Mouse (Mus musculus) CH12.LX (cell line): ENCODE data around the gene Slco2b1. TPM values are rescaled to one million over a fixed set of nuclear protein-coding genes. Genes with fewer than 3 reads are reported as not detected.

Source experiments
- DNase-seq: peaks from one replicate; pipeline ENCODE4 v3.0.0-alpha.2; 2013; ENCODE audit errors: extremely low read depth
- H3K27ac ChIP-seq: 2 replicates; pipeline ENCODE4 v1.5.1; 2012; ENCODE audit warnings: low read depth, mild to moderate bottlenecking, control low read depth, moderate library complexity; ENCODE audit not compliant: insufficient read depth
- H3K27me3 ChIP-seq: replicated peaks from 2 replicates; pipeline ENCODE3; 2012; ENCODE audit warnings: inconsistent platforms
- H3K36me3 ChIP-seq, 2 experiments: replicated peaks in 1 of 2; 2 replicates each; pipeline versions ENCODE3 to v1.6.1; 2012; ENCODE audit warnings: inconsistent platforms in 1 of 2, low read length in 1 of 2, mild to moderate bottlenecking in 1 of 2, mixed read lengths in 1 of 2, moderate library complexity in 1 of 2; ENCODE audit not compliant: control insufficient read depth in 1 of 2, insufficient read depth in 1 of 2
- H3K4me1 ChIP-seq, 2 experiments: 2 replicates each; pipeline ENCODE4 v1.6.1; 2012; ENCODE audit warnings: inconsistent platforms in 1 of 2, moderate library complexity in 1 of 2; ENCODE audit not compliant: insufficient read depth in 2 of 2, control insufficient read depth in 1 of 2
- H3K4me2 ChIP-seq: 2 replicates; pipeline ENCODE4 v1.6.1; 2012; ENCODE audit warnings: low read depth, mild to moderate bottlenecking, control low read depth; ENCODE audit not compliant: poor library complexity, insufficient read depth, severe bottlenecking
- H3K4me3 ChIP-seq, 3 experiments: fragments of 150-350 bp in 1 of 3; sonication (generic) in 1 of 3; replicated peaks in 1 of 3; 2 replicates each; pipeline versions ENCODE3 to v1.5.1; 2011 to 2012; ENCODE audit warnings: low read depth in 2 of 3, low read length in 2 of 3, mild to moderate bottlenecking in 2 of 3, moderate library complexity in 2 of 3, control low read depth in 1 of 3, improper control_type of control experiment in 1 of 3, inconsistent platforms in 1 of 3, mixed read lengths in 1 of 3; ENCODE audit not compliant: poor library complexity in 1 of 3
- H3K79me2 ChIP-seq: replicated peaks from 2 replicates; pipeline ENCODE4 v1.6.1; 2012; ENCODE audit warnings: mild to moderate bottlenecking, moderate library complexity; ENCODE audit not compliant: control insufficient read depth, poor library complexity, insufficient read depth, severe bottlenecking; ENCODE audit errors: extremely low read depth
- H3K9ac ChIP-seq: 2 replicates; pipeline ENCODE4 v1.6.1; 2012; ENCODE audit warnings: low read depth, mild to moderate bottlenecking, control low read depth, moderate library complexity; ENCODE audit not compliant: insufficient read depth
- H3K9me3 ChIP-seq: replicated peaks from 2 replicates; pipeline ENCODE3; 2012; ENCODE audit warnings: low read length, inconsistent platforms, mixed read lengths
- CTCF ChIP-seq, 2 experiments: IDR thresholded peaks in 1 of 2; conservative IDR thresholded peaks in 1 of 2; 2 replicates each; pipeline ENCODE4 v1.5.1; 2011 to 2012; ENCODE audit warnings: low read depth in 2 of 2, low read length in 2 of 2, improper control_type of control experiment in 1 of 2, inconsistent platforms in 1 of 2, mild to moderate bottlenecking in 1 of 2, moderate library complexity in 1 of 2
- ELF1 ChIP-seq: IDR thresholded peaks from 2 replicates; pipeline ENCODE4 v1.6.1; 2014; ENCODE audit warnings: low read depth, mild to moderate bottlenecking, inconsistent platforms, low read length, improper control_type of control experiment
- GABPA ChIP-seq: IDR thresholded peaks from 2 replicates; pipeline ENCODE4 v1.6.1; 2012; ENCODE audit warnings: low read depth, low read length, improper control_type of control experiment, inconsistent platforms; ENCODE audit not compliant: insufficient replicate concordance
- NELFE ChIP-seq: IDR thresholded peaks from 2 replicates; pipeline ENCODE4 v1.6.1; 2011; ENCODE audit warnings: low read depth, low read length, improper control_type of control experiment
- NRF1 ChIP-seq: IDR thresholded peaks from 2 replicates; pipeline ENCODE4 v1.6.1; 2014; ENCODE audit warnings: low read depth, mild to moderate bottlenecking, inconsistent platforms, low read length, improper control_type of control experiment, moderate library complexity
- POLR2A ChIP-seq: IDR thresholded peaks from 2 replicates; pipeline ENCODE4 v1.6.1; 2011; ENCODE audit warnings: low read depth, mild to moderate bottlenecking, improper control_type of control experiment, low read length
- RAD21 ChIP-seq: IDR thresholded peaks from 2 replicates; pipeline ENCODE4 v1.6.1; 2011; ENCODE audit warnings: low read depth, mild to moderate bottlenecking, low read length, improper control_type of control experiment, moderate library complexity
- SMC3 ChIP-seq: IDR thresholded peaks from 2 replicates; pipeline ENCODE4 v1.6.1; 2011; ENCODE audit warnings: low read depth, low read length, improper control_type of control experiment
- USF1 ChIP-seq: IDR thresholded peaks from 2 replicates; pipeline ENCODE4 v1.6.1; 2014; ENCODE audit warnings: low read depth, mild to moderate bottlenecking, inconsistent platforms, low read length, improper control_type of control experiment
- ZKSCAN1 ChIP-seq: IDR thresholded peaks from 2 replicates; pipeline ENCODE4 v1.6.1; 2012; ENCODE audit warnings: low read depth, inconsistent platforms, low read length, improper control_type of control experiment, borderline replicate concordance
- ZNF384 ChIP-seq: IDR thresholded peaks from 2 replicates; pipeline ENCODE4 v1.6.1; 2012; ENCODE audit warnings: low read depth, low read length, improper control_type of control experiment, inconsistent platforms
- dilution Hi-C: fragments of 300-500 bp; cut with MboI; formaldehyde crosslinking; loops from 2 replicates; pipeline ENCODE4 v1.14.3; 2020; ENCODE audit warnings: low sequenced_read_pairs; ENCODE audit not compliant: extremely low pct_unique_long_range_greater_than_20kb, extremely low pct_ligation_motif_present
- in situ Hi-C: fragments of 300-500 bp; cut with MboI; formaldehyde crosslinking; loops from 3 replicates; pipeline ENCODE4 v1.14.3; 2019; ENCODE audit warnings: low sequenced_read_pairs, low pct_ligation_motif_present, low pct_unique_long_range_greater_than_20kb, mixed read lengths
- polyA plus RNA-seq: library from polyadenylated mRNA; unstranded; fragments of >175 nt; gene quantifications from 2 replicates; pipeline ENCODE4 v1.2.1, GENCODE M21; 2012; ENCODE audit warnings: low read depth; ENCODE audit not compliant: insufficient read length
- total RNA-seq, 2 experiments: library from RNA; depleted of rRNA; stranded (reverse); fragments of 300-350 nt in 1 of 2; fragments of >200 nt in 1 of 2; gene quantifications; 2 replicates each; pipeline ENCODE4 v1.2.3; 2012 to 2014

Gene Slco2b1
- total and polyA plus RNA-seq, 3 experiments, result 0.08 to 0.11 TPM; not detected in 1

- dilution Hi-C loops, result no loop called here
- TF ChIP-seq ZNF384 (no peak), ELF1 (peak; percentile 35; the same call in 1 of the 2 replicates)
- Histone ChIP-seq H3K27ac (no peak within 1 kb of the TSS), H3K4me1 (peaks cover 4 to 13% of the 10 kb centered on the region in 2 experiments), H3K4me2 (peak within 1 kb of the TSS; percentile 68), H3K79me2 (no peaks in the 10 kb centered on the region), H3K36me3 (no peaks in the 10 kb centered on the region), H3K9me3 (peaks cover 15% of the 10 kb centered on the region), H3K4me3 (peak within 1 kb of the TSS in 2 of 3 experiments; percentile 24 to 44), H3K9ac (no peak within 1 kb of the TSS), H3K27me3 (peaks cover 57% of the 10 kb centered on the region)
- in situ Hi-C loops, result loop anchor here (10.0 kb wide), 1 partner anchor 78 kb away; no protein-coding TSS in a partner anchor
- DNase-seq, result no peak
Observed at GRCm38 (mm10) chr7:99626376-99627270, 84.5 kb downstream of the Slco2b1 start, which contains the start of gene Tpbgl. Gene Tpbgl (minus strand): TSS chr7:99627103.

- in situ Hi-C loops (loop anchor here (10.0 kb wide), 1 partner anchor 79 kb away; no protein-coding TSS in a partner anchor), dilution Hi-C loops (no loop called here)
- TF ChIP-seq CTCF (conservative IDR thresholded peaks at IDR 0.05 in 1 of 2, IDR thresholded peaks at IDR 0.05 in 1 of 2; ENCODE audit: low read depth in 2 of 2, low read length in 2 of 2) (peak in 1 of 2 experiments; percentile 75; a peak in 2 of 4 replicates), RAD21 (peak; percentile 17), ZKSCAN1 (no peak), USF1 (no peak), POLR2A (no peak), NELFE (no peak), GABPA (no peak), SMC3 (peak; percentile 60), NRF1 (0 out of 2 replicates have a peak, but pooled peaks have one; percentile 20)
- Histone ChIP-seq H3K9ac (no peak overlapping the region), H3K79me2 (no peaks in the 10 kb centered on the region), H3K4me1 (peaks cover 4 to 7% of the 10 kb centered on the region in 2 experiments), H3K4me2 (peak overlapping the region; percentile 68; the same call in 1 of the 2 replicates), H3K27ac (no peak overlapping the region), H3K36me3 (no peaks in the 10 kb centered on the region), H3K9me3 (peaks cover 15% of the 10 kb centered on the region), H3K27me3 (peaks cover 57% of the 10 kb centered on the region), H3K4me3 (peak overlapping the region in 2 of 3 experiments; percentile 24 to 44)
- peak; percentile 12 for DNase-seq
Observed at GRCm38 (mm10) chr7:99625722-99626375, 85.3 kb downstream of the Slco2b1 start.
